9 mouse cellular contexts compared by ENCODE assay signal in the genomic region with DNA sequence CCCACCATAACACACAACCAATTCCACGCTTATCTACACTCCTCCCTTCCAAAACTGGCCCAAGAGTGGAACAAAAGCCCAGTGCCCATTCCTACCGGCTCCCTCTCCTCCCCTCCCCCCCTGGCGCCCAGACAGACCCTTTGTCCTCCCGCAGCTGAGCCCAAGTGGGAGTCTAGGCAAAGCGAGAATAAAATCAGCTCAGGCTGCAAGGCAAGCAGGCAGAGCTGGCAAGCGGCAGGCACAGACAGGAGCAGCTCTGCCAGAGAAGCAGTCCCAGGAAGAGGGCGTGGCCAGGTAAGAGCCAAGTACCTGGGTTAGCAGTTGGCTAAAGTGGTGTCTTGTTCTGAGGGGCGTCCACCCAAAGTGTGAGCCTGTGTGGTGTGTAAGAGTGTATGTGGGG. TPM values are rescaled to one million over a fixed set of nuclear protein-coding genes. Genes with fewer than 3 reads are reported as not detected.
DNase-seq lines count a peak whose midpoint lies in the region; ATAC-seq lines count a peak whose summit lies in the region.
"Had no signal": no experiment of that assay in that cellular context is flagged by ENCODE, and none has a peak within 500 bp of the region (broad histone marks: within the 10 kb centered on the region; RNA-seq: fewer than 3 reads in every experiment).

TSS of gene Klhl35 (plus strand) at position 194 of the 400 bp plus-strand sequence.

- H3K9me3 ChIP-seq in forebrain, embryonic 10.5 days, result no peaks in the 10 kb centered on the region
- H3K9me3 ChIP-seq in hindbrain, embryonic 14.5 days (ENCODE audit: control insufficient read depth, low read length), result no peaks in the 10 kb centered on the region
- no peaks in the 10 kb centered on the region for H3K9me3 ChIP-seq in midbrain, embryonic 14.5 days (ENCODE audit: control insufficient read depth, low read length)

- H3K36me3 ChIP-seq in forebrain, embryonic 10.5 days (replicated peaks), result peaks cover 6% of the 10 kb centered on the region
- peaks cover 11% of the 10 kb centered on the region for H3K36me3 ChIP-seq in hindbrain, embryonic 14.5 days (replicated peaks; ENCODE audit: control insufficient read depth, insufficient read depth)
- peaks cover 6% of the 10 kb centered on the region for H3K36me3 ChIP-seq in midbrain, embryonic 14.5 days (ENCODE audit: control insufficient read depth, insufficient read depth, low read length)

- DNase-seq in layer of hippocampus, adult 9-11 months, result peak; percentile 48
- DNase-seq in layer of hippocampus, adult 11-12 months (ENCODE audit: low spot score), result no peak
- no peak for DNase-seq in forebrain, embryonic 10.5 days (ENCODE audit: extremely low spot score, low spot score)
- peak; percentile 61 for DNase-seq in hindbrain, embryonic 14.5 days (ENCODE audit: low spot score)
- DNase-seq in midbrain, embryonic 14.5 days, result peak; percentile 78
- no peak for DNase-seq in layer of hippocampus, adult 8-10 months (ENCODE audit: low spot score in 2 of 2)
- no peak for DNase-seq in thymus, postnatal 25 days
- no peak for DNase-seq in adrenal gland, adult 2 months

- H3K4me3 ChIP-seq in forebrain, embryonic 10.5 days, result 0 out of 2 replicates have a peak within 1 kb of the TSS, but pooled peaks have one; percentile 3
- peak within 1 kb of the TSS; percentile 2 for H3K4me3 ChIP-seq in hindbrain, embryonic 14.5 days (replicated peaks; ENCODE audit: low read length)
- H3K4me3 ChIP-seq in midbrain, embryonic 14.5 days (replicated peaks; ENCODE audit: low read depth, low read length), result peak within 1 kb of the TSS; percentile 18

- peak; percentile 12; the same call in 1 of the 2 replicates for ATAC-seq in hindbrain, embryonic 14.5 days (ENCODE audit: low FRiP score)
- ATAC-seq in midbrain, embryonic 14.5 days (ENCODE audit: low FRiP score, low TSS enrichment), result peak; percentile 19; the same call in 1 of the 2 replicates

- peaks cover 38% of the 10 kb centered on the region for H3K4me1 ChIP-seq in forebrain, embryonic 10.5 days
- H3K4me1 ChIP-seq in hindbrain, embryonic 14.5 days (replicated peaks; ENCODE audit: control insufficient read depth, insufficient read depth, low read length), result peaks cover 40% of the 10 kb centered on the region
- peaks cover 33% of the 10 kb centered on the region for H3K4me1 ChIP-seq in midbrain, embryonic 14.5 days (ENCODE audit: control insufficient read depth, insufficient read depth, low read length)

- peak within 1 kb of the TSS; percentile 54 for H3K27ac ChIP-seq in forebrain, embryonic 10.5 days
- peak within 1 kb of the TSS; percentile 76 for H3K27ac ChIP-seq in hindbrain, embryonic 14.5 days
- peak within 1 kb of the TSS; percentile 78 for H3K27ac ChIP-seq in midbrain, embryonic 14.5 days (replicated peaks; ENCODE audit: low read depth, low read length)

- peaks cover 48% of the 10 kb centered on the region for H3K27me3 ChIP-seq in forebrain, embryonic 10.5 days (ENCODE audit: poor library complexity, severe bottlenecking)
- no peaks in the 10 kb centered on the region for H3K27me3 ChIP-seq in hindbrain, embryonic 14.5 days (ENCODE audit: control insufficient read depth, insufficient read depth, low read length)
- H3K27me3 ChIP-seq in midbrain, embryonic 14.5 days (ENCODE audit: control insufficient read depth, insufficient read depth, low read length), result no peaks in the 10 kb centered on the region

- peak within 1 kb of the TSS; percentile 49 for H3K9ac ChIP-seq in hindbrain, embryonic 14.5 days
- peak within 1 kb of the TSS; percentile 41 for H3K9ac ChIP-seq in midbrain, embryonic 14.5 days (replicated peaks; ENCODE audit: low read length)

- H3K4me2 ChIP-seq in hindbrain, embryonic 14.5 days (replicated peaks), result peak within 1 kb of the TSS; percentile 81
- peak within 1 kb of the TSS; percentile 75 for H3K4me2 ChIP-seq in midbrain, embryonic 14.5 days (ENCODE audit: low read length)

- 19% methylated on average over 8 of the region's 8 CpGs for WGBS in forebrain, embryonic 10.5 days
- 15% methylated on average over 8 of the region's 8 CpGs for WGBS in hindbrain, embryonic 14.5 days
- 13% methylated on average over 8 of the region's 8 CpGs for whole genome bisulfite sequencing in midbrain, embryonic 14.5 days

RNA-seq across cellular contexts. Expression of gene Klhl35, which starts in this region (rescaled TPM):
- polyA plus RNA-seq in forebrain, embryonic 10.5 days (2016; fragmentation: Nextera tagmentation; extraction: Ambion mirVana), result 0.75 and 0.97 TPM in 2 replicates
- 4.1 and 4.7 TPM in 2 replicates for polyA plus RNA-seq in hindbrain, embryonic 14.5 days (2014; fragmentation: Nextera tagmentation; extraction: Ambion mirVana)
- 10.7 and 11.6 TPM in 2 replicates for polyA plus RNA-seq in midbrain, embryonic 14.5 days (2014; fragmentation: Nextera tagmentation; extraction: Ambion mirVana)
- total RNA-seq in layer of hippocampus, adult 8-10 months (2022), result 1 to 10 TPM; 1.2 to 4.2 (median 2.5) TPM
- under 1 TPM in 1 of 2 experiments, not detected in 1; 0.59 TPM for total RNA-seq in adrenal gland, adult 2 months (2021)
- polyA plus RNA-seq in adrenal gland, adult 2 months (2012; rRNA removed), result 1.3 TPM in 2 replicates
- total RNA-seq: common myeloid progenitor, adult 5-6 weeks had no signal

Comparison
In these comparisons a context has a peak if more than half of its experiments do, and no peak if none do; other contexts are left out.
1. DNase-seq: peak in layer of hippocampus, adult 9-11 months (single experiment), hindbrain, embryonic 14.5 days (single experiment) and midbrain, embryonic 14.5 days (single experiment); none in layer of hippocampus, adult 11-12 months (single experiment), forebrain, embryonic 10.5 days (single experiment), layer of hippocampus, adult 8-10 months (0 of 2), thymus, postnatal 25 days (single experiment) and adrenal gland, adult 2 months (single experiment).
2. Peak in every context shown above with its lines, with median percentiles within 50 percentile points of each other: H3K27ac ChIP-seq and H3K4me3 ChIP-seq.